Mouse (Mus musculus): ENCODE data around the gene Mogat2.

DNA sequence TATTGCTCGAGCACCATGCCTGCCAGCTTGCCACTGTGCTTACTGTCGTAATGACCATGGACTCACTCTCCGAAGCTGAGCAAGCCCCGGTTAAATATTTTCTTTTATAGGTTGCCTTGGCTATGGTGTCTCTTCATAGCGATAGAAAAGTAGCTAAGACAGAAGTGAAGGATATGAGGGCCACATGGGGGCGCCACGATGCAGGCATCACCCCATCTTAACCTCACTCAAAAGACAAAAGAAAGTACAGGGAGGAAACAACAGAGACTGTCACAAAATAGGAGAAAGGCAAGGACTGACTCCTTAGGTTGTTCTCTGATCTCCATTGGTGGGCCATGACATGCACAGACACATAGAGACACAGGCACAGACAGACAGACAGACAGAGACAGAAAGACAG, 14.2 kb downstream of the Mogat2 start:
- no peak for TF ChIP-seq POLR2A (IDR thresholded peaks at IDR 0.05; ENCODE audit: extremely low read depth, insufficient read depth, low read length)
- TF ChIP-seq CTCF (IDR thresholded peaks at IDR 0.05; ENCODE audit: extremely low read depth, insufficient read depth, low read length): peak; percentile 46

All from cortical plate, adult 2 months (tissue).